Mouse (Mus musculus): ENCODE measurements around the gene Hdac5. TPM values are rescaled to one million over a fixed set of nuclear protein-coding genes. Genes with fewer than 3 reads are reported as not detected.

Hdac5 gene
- polyA plus RNA-seq, 2 experiments: 7.3 to 8.8 TPM

GRCm38 (mm10) chr11:102216056-102216885 lies 13.7 kb downstream of the Hdac5 start:
- no peak overlapping the region for H3K4me3 ChIP-seq (ENCODE audit: insufficient read depth in 1 of 2, low read depth in 2 of 2, low read length in 2 of 2)
- no peak for ATAC-seq (ENCODE audit: insufficient read depth)
- no peak for TF ChIP-seq CTCF (IDR thresholded peaks at IDR 0.05; ENCODE audit: low read depth)
- TF ChIP-seq EP300 (IDR thresholded peaks at IDR 0.05; ENCODE audit: low read depth): no peak
- no peaks in the 10 kb centered on the region for H3K27me3 ChIP-seq (ENCODE audit: control insufficient read depth, insufficient read depth, low read length)
- peaks cover 13 to 34% of the 10 kb centered on the region in 2 experiments for H3K4me1 ChIP-seq (replicated peaks; ENCODE audit: control insufficient read depth in 2 of 2, insufficient read depth in 2 of 2, low read length in 1 of 2)
- no peaks in the 10 kb centered on the region for H3K36me3 ChIP-seq (replicated peaks; ENCODE audit: control insufficient read depth, insufficient read depth, low read depth)
- H3K4me2 ChIP-seq (ENCODE audit: low read depth): peak overlapping the region; percentile 61
- no peak overlapping the region for H3K27ac ChIP-seq
- DNase-seq (ENCODE audit: low read depth in 3 of 3, low spot score in 3 of 3): no peak
- H3K9me3 ChIP-seq (ENCODE audit: control insufficient read depth, low read length): no peaks in the 10 kb centered on the region
- H3K9ac ChIP-seq (replicated peaks): no peak overlapping the region
- 48% methylated on average over 12 of the region's 12 CpGs for WGBS (ENCODE audit: insufficient replicate concordance)

- no peak overlapping the region for H3K4me3 ChIP-seq (ENCODE audit: insufficient read depth in 1 of 2, low read depth in 2 of 2, low read length in 2 of 2)
- H3K9ac ChIP-seq (replicated peaks): no peak overlapping the region
Measured at GRCm38 (mm10) chr11:102215511-102215910, 14.5 kb downstream of the Hdac5 start.

GRCm38 (mm10) chr11:102214430-102215156 lies 15.4 kb downstream of the Hdac5 start:
- TF ChIP-seq CTCF (IDR thresholded peaks at IDR 0.05; ENCODE audit: low read depth): no peak
- TF ChIP-seq EP300 (IDR thresholded peaks at IDR 0.05; ENCODE audit: low read depth): no peak
- no peaks in the 10 kb centered on the region for H3K9me3 ChIP-seq (ENCODE audit: control insufficient read depth, low read length)
- no peak overlapping the region for H3K4me3 ChIP-seq (ENCODE audit: insufficient read depth in 1 of 2, low read depth in 2 of 2, low read length in 2 of 2)
- no peak overlapping the region for H3K9ac ChIP-seq (replicated peaks)
- DNase-seq (ENCODE audit: low read depth in 3 of 3, low spot score in 3 of 3) (no peak), ATAC-seq (ENCODE audit: insufficient read depth) (no peak)
- H3K36me3 ChIP-seq (replicated peaks; ENCODE audit: control insufficient read depth, insufficient read depth, low read depth): no peaks in the 10 kb centered on the region
- H3K4me2 ChIP-seq (ENCODE audit: low read depth): no peak overlapping the region
- no peak overlapping the region for H3K27ac ChIP-seq
- no peaks in the 10 kb centered on the region for H3K27me3 ChIP-seq (ENCODE audit: control insufficient read depth, insufficient read depth, low read length)
- peaks cover 7 to 30% of the 10 kb centered on the region in 2 experiments for H3K4me1 ChIP-seq (replicated peaks; ENCODE audit: control insufficient read depth in 2 of 2, insufficient read depth in 2 of 2, low read length in 1 of 2)
- WGBS (ENCODE audit: insufficient replicate concordance): 44% methylated on average over 10 of the region's 10 CpGs

More at GRCm38 (mm10) chr11:102215511-102215910, 14.5 kb downstream of the Hdac5 start:
- Histone ChIP-seq H3K27me3 (ENCODE audit: control insufficient read depth, insufficient read depth, low read length) (no peaks in the 10 kb centered on the region), H3K4me2 (ENCODE audit: low read depth) (peak overlapping the region; percentile 4; the same call in 1 of the 2 replicates), H3K27ac (no peak overlapping the region), H3K9me3 (ENCODE audit: control insufficient read depth, low read length) (no peaks in the 10 kb centered on the region), H3K4me1 (replicated peaks; ENCODE audit: control insufficient read depth in 2 of 2, insufficient read depth in 2 of 2, low read length in 1 of 2) (peaks cover 12 to 35% of the 10 kb centered on the region in 2 experiments), H3K36me3 (replicated peaks; ENCODE audit: control insufficient read depth, insufficient read depth, low read depth) (no peaks in the 10 kb centered on the region)
- TF ChIP-seq EP300 (IDR thresholded peaks at IDR 0.05; ENCODE audit: low read depth) (no peak), CTCF (IDR thresholded peaks at IDR 0.05; ENCODE audit: low read depth) (no peak)
- 71% methylated on average over 11 of the region's 11 CpGs for WGBS (ENCODE audit: insufficient replicate concordance)
- ATAC-seq (ENCODE audit: insufficient read depth): no peak
- no peak for DNase-seq (ENCODE audit: low read depth in 3 of 3, low spot score in 3 of 3)

GRCm38 (mm10) chr11:102211936-102212341 lies 18.0 kb downstream of the Hdac5 start:
- Histone ChIP-seq H3K9me3 (ENCODE audit: control insufficient read depth, low read length) (no peaks in the 10 kb centered on the region), H3K4me3 (ENCODE audit: insufficient read depth in 1 of 2, low read depth in 2 of 2, low read length in 2 of 2) (no peak overlapping the region), H3K4me2 (ENCODE audit: low read depth) (no peak overlapping the region), H3K36me3 (replicated peaks; ENCODE audit: control insufficient read depth, insufficient read depth, low read depth) (no peaks in the 10 kb centered on the region), H3K9ac (replicated peaks) (no peak overlapping the region), H3K27ac (no peak overlapping the region), H3K27me3 (ENCODE audit: control insufficient read depth, insufficient read depth, low read length) (no peaks in the 10 kb centered on the region), H3K4me1 (replicated peaks; ENCODE audit: control insufficient read depth in 2 of 2, insufficient read depth in 2 of 2, low read length in 1 of 2) (peaks cover 0 to 34% of the 10 kb centered on the region in 2 experiments; a peak in 3 of 4 replicates)
- DNase-seq (ENCODE audit: low read depth in 3 of 3, low spot score in 3 of 3) (no peak), ATAC-seq (ENCODE audit: insufficient read depth) (no peak)
- WGBS (ENCODE audit: insufficient replicate concordance): 77% methylated on average over 18 of the region's 18 CpGs
- TF ChIP-seq CTCF (IDR thresholded peaks at IDR 0.05; ENCODE audit: low read depth) (no peak), EP300 (IDR thresholded peaks at IDR 0.05; ENCODE audit: low read depth) (no peak)

- 47% methylated on average over 5 of the region's 5 CpGs for WGBS (ENCODE audit: insufficient replicate concordance)
- peaks cover 0 to 34% of the 10 kb centered on the region in 2 experiments; a peak in 3 of 4 replicates for H3K4me1 ChIP-seq (replicated peaks; ENCODE audit: control insufficient read depth in 2 of 2, insufficient read depth in 2 of 2, low read length in 1 of 2)
- no peak for DNase-seq (ENCODE audit: low read depth in 3 of 3, low spot score in 3 of 3)
Measured at GRCm38 (mm10) chr11:102211011-102211410, 19.0 kb downstream of the Hdac5 start.

More at GRCm38 (mm10) chr11:102211011-102211410, 19.0 kb downstream of the Hdac5 start:
- Histone ChIP-seq H3K27ac (no peak overlapping the region), H3K4me3 (ENCODE audit: insufficient read depth in 1 of 2, low read depth in 2 of 2, low read length in 2 of 2) (no peak overlapping the region), H3K36me3 (replicated peaks; ENCODE audit: control insufficient read depth, insufficient read depth, low read depth) (no peaks in the 10 kb centered on the region), H3K9me3 (ENCODE audit: control insufficient read depth, low read length) (no peaks in the 10 kb centered on the region), H3K4me2 (ENCODE audit: low read depth) (no peak overlapping the region), H3K27me3 (ENCODE audit: control insufficient read depth, insufficient read depth, low read length) (no peaks in the 10 kb centered on the region), H3K9ac (replicated peaks) (no peak overlapping the region)
- no peak for TF ChIP-seq EP300 (IDR thresholded peaks at IDR 0.05; ENCODE audit: low read depth)
- no peak for ATAC-seq (ENCODE audit: insufficient read depth)
